Mouse (Mus musculus) bone marrow, adult 2 months (tissue): Measurements from ENCODE around the gene Kcnh1. TPM values are rescaled to one million over a fixed set of nuclear protein-coding genes. Genes with fewer than 3 reads are reported as not detected.

Source experiments
- H3K27ac ChIP-seq: fragments of 200-500 bp; 2 replicates; pipeline ENCODE4 v1.5.1; 2012; ENCODE audit warnings: low read depth, mild to moderate bottlenecking, control low read depth, inconsistent platforms, low read length; ENCODE audit not compliant: control insufficient read depth, poor library complexity, insufficient read depth
- H3K4me1 ChIP-seq: fragments of 200-500 bp; 2 replicates; pipeline ENCODE4 v1.6.1; 2011; ENCODE audit warnings: low read length; ENCODE audit not compliant: control insufficient read depth, insufficient read depth
- H3K4me3 ChIP-seq: fragments of 200-500 bp; replicated peaks from 2 replicates; pipeline ENCODE3; 2011; ENCODE audit warnings: mild to moderate bottlenecking, low read depth, low read length, control low read depth; ENCODE audit not compliant: control insufficient read depth
- CTCF ChIP-seq: fragments of 200-500 bp; IDR thresholded peaks from 2 replicates; pipeline ENCODE4 v1.5.1; 2011; ENCODE audit warnings: low read length, control low read depth; ENCODE audit not compliant: control insufficient read depth, insufficient read depth
- POLR2A ChIP-seq: fragments of 200-500 bp; IDR thresholded peaks from 2 replicates; pipeline ENCODE4 v1.6.1; 2011; ENCODE audit warnings: low read depth, mild to moderate bottlenecking, control low read depth, low read length, borderline replicate concordance; ENCODE audit not compliant: control insufficient read depth
- WGBS: fragments of 180-500 bp; shearing (Covaris S2); methylation state at CpG from one replicate; pipeline ENCODE4 v1.1.7; 2018; 5-methylcytosine and 5-hydroxymethylcytosine counted together
- polyA plus RNA-seq: library from polyadenylated mRNA; stranded (reverse); fragments of >200 nt; gene quantifications from 2 replicates; pipeline ENCODE4 v1.2.4, GENCODE M21; 2011; ENCODE audit warnings: low replicate concordance; ENCODE audit not compliant: missing spikeins, insufficient read depth, insufficient read length

The Kcnh1 gene
- polyA plus RNA-seq, 1 experiment: 0.27 TPM

GRCm38 (mm10) chr1:192297481-192298128 is 107.0 kb downstream of the Kcnh1 start:
- TF ChIP-seq CTCF (no peak), POLR2A (no peak)
- no peaks in the 10 kb centered on the region for H3K4me1 ChIP-seq
- WGBS: 42% methylated on average over 5 of the region's 5 CpGs
- H3K27ac ChIP-seq: no peak overlapping the region
- no peak overlapping the region for H3K4me3 ChIP-seq

DNA sequence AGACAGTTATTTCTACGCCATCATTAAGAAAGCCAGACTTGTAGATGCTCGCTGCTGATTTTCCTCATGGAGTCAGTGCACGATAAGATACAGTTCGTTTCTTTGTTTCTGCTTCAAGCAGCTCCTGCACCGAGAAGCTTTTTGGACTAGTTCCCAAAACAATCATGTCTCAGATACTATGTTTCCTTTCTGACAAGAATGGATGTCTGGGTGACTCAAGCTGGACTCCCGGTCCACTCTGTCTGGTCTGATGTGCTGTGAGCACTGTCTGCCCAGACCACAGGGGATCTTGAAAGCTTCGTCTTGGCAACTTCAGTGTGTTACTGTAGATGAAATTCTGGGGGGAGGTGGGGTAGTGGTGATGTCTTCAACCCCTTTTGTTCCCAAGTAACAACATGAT is 109.8 kb downstream of the Kcnh1 start:
- 82% methylated on average over 7 of the region's 7 CpGs for WGBS
- H3K27ac ChIP-seq: no peak overlapping the region
- H3K4me1 ChIP-seq: no peaks in the 10 kb centered on the region
- H3K4me3 ChIP-seq: no peak overlapping the region
- no peak for TF ChIP-seq CTCF
- no peak for TF ChIP-seq POLR2A

- H3K4me3 ChIP-seq: no peak overlapping the region
- no peak overlapping the region for H3K27ac ChIP-seq
- WGBS: 56% methylated on average over 2 of the region's 2 CpGs
- H3K4me1 ChIP-seq: no peaks in the 10 kb centered on the region
- TF ChIP-seq CTCF: no peak
- TF ChIP-seq POLR2A: no peak
Observed at GRCm38 (mm10) chr1:192303615-192304014, 113.0 kb downstream of the Kcnh1 start.

- H3K4me1 ChIP-seq: no peaks in the 10 kb centered on the region
- no peak for TF ChIP-seq POLR2A
- TF ChIP-seq CTCF: no peak
- no peak overlapping the region for H3K4me3 ChIP-seq
- 70% methylated on average over 1 of the region's 1 CpGs for WGBS
- no peak overlapping the region for H3K27ac ChIP-seq
Observed at GRCm38 (mm10) chr1:192305155-192305554, 114.6 kb downstream of the Kcnh1 start.

- TF ChIP-seq POLR2A (no peak), CTCF (no peak)
- H3K4me3 ChIP-seq: no peak overlapping the region
- no peaks in the 10 kb centered on the region for H3K4me1 ChIP-seq
- H3K27ac ChIP-seq: no peak overlapping the region
Observed at GRCm38 (mm10) chr1:192307055-192307454, 116.5 kb downstream of the Kcnh1 start.

DNA sequence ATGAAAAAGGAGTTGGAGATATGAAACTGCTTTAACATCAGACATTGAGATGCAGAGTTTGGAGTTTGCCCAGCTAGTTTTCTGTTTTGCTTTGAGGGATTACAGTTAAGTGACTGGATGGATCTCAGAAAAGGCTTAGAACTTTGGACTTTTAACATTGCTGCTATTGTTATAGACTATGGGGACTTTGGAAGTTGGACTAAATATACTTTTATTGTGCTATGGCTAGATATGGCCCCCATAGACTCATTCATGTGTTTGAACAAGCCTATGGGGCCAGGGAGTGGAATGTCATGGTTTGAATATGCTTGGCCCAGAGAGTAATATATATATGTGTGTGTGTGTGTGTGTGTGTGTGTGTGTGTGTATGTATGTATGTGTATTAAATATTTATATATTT is 120.7 kb downstream of the Kcnh1 start:
- no peak overlapping the region for H3K27ac ChIP-seq
- no peak overlapping the region for H3K4me3 ChIP-seq
- TF ChIP-seq POLR2A: no peak
- TF ChIP-seq CTCF: no peak
- no peaks in the 10 kb centered on the region for H3K4me1 ChIP-seq

- WGBS: 73% methylated on average over 6 of the region's 6 CpGs
Observed at GRCm38 (mm10) chr1:192311851-192312438, 121.4 kb downstream of the Kcnh1 start.

DNA sequence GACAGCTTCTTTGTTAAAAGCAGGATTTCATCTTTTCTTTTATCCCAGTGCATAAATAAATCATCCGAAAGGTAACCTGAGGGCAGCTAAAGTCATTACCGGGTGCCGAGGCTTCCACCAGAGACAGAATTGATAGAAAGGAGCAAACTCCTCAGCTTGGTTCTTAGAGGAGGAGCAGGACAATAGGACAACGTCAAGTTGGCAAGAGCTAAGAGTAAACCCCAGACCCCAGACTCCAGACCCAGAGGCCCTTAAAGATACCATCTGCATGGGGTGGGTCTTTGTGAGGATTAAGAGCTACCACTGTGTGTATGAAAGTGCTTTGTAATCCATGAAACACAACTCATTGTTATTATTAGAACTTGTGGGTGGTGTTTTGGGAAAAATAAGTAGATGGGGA is 121.9 kb downstream of the Kcnh1 start:
- 65% methylated on average over 4 of the region's 4 CpGs for WGBS
- TF ChIP-seq POLR2A (no peak), CTCF (no peak)
- H3K4me3 ChIP-seq: no peak overlapping the region
- no peaks in the 10 kb centered on the region for H3K4me1 ChIP-seq
- H3K27ac ChIP-seq: no peak overlapping the region

More at GRCm38 (mm10) chr1:192311851-192312438, 121.4 kb downstream of the Kcnh1 start:
- H3K4me3 ChIP-seq: no peak overlapping the region
- H3K4me1 ChIP-seq: no peaks in the 10 kb centered on the region
- no peak overlapping the region for H3K27ac ChIP-seq
- TF ChIP-seq CTCF (no peak), POLR2A (no peak)
